Mouse (Mus musculus) adrenal gland, postnatal 14 days (tissue): ENCODE measurements around the gene Olfr282. TPM values are rescaled to one million over a fixed set of nuclear protein-coding genes. Genes with fewer than 3 reads are reported as not detected.
"Not testable (repeated sequence)": the region's sequence is repeated elsewhere in the genome, so short reads cannot be mapped to it uniquely, and the experiment has no call there.

Experiments
- DNase-seq: peaks from one replicate; pipeline ENCODE4 v3.0.0; 2021; ENCODE audit warnings: mixed read lengths
- long read RNA-seq, 2 experiments: library from polyadenylated mRNA; stranded (forward); transcript quantifications; one replicate each; pipeline ENCODE4 v2.0.0; 2021
- total RNA-seq: library from RNA; stranded (reverse); gene quantifications from 2 replicates; pipeline ENCODE4 v1.2.3, GENCODE M21; 2021

Gene Olfr282
- total RNA-seq: not detected in 2 replicates
- long read RNA-seq, experiment 1: 0 reads
- long read RNA-seq, experiment 2: 0 reads

DNA sequence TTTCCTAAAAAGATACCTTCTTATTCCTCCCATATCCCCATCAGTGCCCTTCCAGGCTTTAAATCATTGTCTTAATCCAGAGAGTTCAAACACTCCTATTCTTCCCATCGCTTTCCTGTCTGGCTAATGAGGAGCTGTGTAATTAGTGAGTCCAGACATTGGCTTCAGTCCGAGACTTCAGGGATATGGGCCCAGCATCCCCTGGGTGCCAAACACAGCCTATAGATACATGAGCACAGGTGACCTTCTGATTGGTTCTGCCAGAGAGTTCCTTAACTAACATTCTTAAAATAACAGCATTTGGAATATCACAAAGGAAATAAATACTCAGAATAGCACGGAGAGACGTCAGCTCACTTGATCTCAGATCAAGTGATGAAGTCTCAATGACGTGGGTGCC is at the start of gene Olfr282:
TSS of gene Olfr282 (plus strand) at position 301 of the 400 bp plus-strand sequence.
- DNase-seq: not testable (repeated sequence)

DNA sequence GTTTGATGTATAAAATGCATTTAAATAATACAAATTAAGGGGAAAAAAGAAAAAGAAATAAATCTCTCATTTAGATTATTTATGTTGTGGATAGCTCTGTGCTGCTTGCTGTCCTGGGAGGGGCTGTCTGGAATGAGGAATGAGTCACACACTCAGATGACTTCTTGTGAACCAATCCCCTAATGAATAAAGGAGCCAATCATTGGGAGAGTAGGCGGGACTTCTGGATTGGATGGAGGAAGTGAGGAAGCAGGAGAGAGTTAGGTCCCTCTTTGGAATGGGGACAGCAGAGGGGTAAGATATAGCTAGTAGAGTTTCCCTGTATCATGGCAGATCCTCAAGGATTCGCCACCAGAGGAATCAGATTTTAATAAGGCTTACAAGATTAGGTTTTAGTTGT is 43.4 kb upstream of the Olfr282 start:
- no peak for DNase-seq

DNA sequence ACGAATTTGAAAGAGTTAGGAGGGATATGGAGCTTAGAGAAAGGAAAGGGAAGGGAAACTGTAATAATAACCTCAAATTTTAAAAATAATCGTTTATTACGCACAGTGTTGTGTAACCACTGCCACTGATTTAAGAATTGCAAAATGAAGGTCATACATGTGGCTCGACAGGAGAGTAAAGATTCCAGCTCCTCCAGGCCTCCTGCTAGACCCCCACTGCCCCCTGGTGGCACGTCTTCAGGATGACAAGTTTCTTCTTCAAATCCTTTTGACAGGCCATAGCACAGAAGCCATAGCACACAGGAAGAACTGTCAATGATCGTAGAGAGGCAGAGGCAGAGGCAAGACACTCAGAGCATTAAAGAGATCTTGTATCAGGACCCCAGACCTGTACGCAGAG is 41.2 kb upstream of the Olfr282 start:
- DNase-seq: peak; percentile 93

DNA sequence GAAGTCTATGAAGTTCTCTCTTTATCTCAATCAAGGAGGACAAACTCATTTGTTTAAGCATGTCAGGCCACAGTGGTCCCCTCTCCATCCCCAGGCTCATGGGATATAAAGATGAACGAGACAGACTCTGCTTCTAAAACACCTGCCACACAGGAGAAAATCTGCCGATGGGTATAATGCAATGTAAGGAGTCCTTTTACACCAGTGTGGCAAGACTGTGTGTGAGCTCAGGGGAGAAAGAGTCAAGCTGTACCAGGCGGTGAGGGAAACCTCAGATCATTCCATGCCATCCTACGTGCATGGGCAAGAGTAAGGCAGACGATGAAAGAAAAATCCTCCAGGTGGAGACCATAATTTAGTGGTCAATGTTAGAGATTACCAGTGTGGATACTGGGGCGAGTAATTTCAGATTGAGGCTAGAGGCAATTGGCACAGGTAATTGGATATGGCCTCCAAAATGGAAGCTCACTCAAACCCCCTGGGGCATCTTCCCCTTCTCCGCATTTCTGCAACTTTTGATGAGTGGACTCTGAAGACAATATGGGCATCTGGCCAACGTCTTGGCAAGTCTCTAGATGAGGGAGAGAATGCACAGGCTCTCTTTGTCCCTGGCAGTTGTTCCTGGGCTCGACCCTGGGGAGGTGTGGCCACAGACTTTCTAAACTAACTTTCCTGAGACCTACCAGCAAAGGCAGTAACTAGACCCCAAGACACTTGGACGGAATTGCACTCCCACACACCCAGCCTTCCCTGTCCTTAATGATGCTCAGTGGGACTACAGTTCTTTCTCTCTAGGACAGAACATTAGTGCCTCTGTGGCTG is 39.7 kb upstream of the Olfr282 start:
- peak; percentile 17 for DNase-seq

DNA sequence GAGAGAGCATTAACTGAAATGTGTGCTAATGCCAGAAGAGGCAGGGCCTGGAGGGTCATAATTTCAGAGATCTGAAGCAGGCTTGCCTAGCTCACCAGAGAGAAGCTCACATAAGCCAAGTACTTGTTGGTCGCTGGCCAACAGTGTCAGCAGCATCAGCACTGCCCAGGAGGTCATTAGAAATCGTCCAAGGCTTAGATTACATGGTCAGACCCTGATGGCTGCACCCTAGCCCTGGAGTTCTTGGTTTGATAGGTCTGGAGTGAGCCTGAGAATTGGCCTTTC is 39.2 kb upstream of the Olfr282 start:
- DNase-seq: peak; percentile 79

DNA sequence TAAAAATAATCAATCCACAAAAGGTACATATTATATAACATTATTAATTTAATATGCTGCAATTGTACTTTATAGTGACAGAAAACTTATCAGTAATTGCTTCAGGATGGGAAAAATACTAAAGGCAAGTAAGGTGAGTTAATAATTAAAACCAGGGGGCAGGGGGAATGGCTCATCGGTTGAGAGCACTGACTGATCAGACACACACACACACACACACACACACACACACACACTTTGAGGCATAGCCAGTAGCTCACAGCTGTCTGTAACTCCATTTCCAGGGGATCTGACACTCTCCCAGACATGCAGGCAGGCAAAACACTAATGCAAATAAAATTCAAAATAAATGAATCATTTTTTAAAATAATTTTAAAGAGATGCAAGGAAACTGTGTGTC is 33.9 kb upstream of the Olfr282 start:
- DNase-seq: no peak

DNA sequence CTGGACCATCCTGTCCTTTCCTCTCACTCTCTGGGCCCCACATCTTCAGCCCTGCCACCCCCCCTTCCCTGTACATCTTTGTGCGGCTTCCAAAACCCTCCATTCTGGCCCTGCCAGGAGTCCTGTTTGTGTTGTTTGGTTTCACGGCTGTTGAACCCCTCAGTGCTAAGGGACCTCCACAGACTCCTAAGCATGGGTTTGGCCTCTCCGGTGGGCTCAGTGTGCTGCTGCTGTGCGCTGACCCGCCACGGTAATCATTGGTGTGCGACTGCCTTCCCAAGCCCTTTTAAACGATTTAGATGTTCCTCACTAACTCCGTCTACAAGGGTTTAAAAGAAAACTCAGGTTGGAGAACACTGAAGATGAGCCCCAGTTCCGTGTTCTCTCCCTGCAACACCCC is 28.7 kb upstream of the Olfr282 start:
- DNase-seq: no peak

DNA sequence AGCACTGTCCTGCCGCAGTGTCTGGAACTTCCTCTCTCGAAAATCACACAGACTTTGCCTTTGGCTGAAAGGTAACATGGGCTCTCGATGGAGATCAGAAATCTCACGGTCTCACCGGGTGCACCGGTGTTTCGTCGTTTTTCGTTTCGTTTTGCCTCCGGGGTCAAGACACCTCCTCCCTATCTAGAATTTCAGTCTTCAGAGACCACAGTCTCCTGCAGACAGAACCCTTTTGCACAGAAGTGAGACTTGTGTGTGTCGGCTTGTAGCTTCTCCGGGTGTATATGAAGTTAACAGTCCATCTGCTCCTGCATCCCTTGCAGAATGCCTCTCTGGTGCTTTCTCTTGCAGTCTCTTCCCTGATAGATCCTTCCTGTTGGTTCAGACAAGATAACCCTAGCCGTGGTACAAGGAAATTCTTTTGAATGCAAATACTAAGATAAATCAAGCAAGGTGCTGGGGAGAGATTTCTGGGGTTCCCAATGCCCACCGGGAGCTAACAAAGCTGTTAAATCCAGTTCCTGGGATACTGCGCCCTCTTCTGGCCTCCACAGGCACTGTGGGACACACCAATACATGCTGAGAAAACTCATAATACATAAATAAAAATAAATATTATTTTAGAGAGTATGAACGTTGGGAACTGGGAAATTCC is 22.5 kb upstream of the Olfr282 start:
- peak; percentile 76 for DNase-seq

DNA sequence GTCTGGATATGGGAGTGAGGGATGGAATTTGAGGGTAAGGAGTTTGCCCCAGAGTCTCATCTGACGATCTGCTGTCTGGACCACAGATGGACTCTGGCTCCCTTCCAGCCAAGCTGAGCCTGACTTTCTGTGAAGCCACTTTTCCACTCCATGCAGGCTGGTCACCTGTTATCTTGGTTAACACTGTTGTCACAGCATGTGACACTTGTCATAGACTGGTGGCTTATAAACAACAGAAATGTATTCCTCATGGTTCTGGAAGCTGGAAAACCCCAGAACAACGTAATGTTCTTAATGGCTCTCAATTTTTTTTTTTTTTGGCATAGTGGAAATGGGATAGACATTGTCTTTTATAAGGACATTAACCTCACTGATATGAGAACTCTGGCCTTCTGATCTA is 21.4 kb upstream of the Olfr282 start:
- no peak for DNase-seq

DNA sequence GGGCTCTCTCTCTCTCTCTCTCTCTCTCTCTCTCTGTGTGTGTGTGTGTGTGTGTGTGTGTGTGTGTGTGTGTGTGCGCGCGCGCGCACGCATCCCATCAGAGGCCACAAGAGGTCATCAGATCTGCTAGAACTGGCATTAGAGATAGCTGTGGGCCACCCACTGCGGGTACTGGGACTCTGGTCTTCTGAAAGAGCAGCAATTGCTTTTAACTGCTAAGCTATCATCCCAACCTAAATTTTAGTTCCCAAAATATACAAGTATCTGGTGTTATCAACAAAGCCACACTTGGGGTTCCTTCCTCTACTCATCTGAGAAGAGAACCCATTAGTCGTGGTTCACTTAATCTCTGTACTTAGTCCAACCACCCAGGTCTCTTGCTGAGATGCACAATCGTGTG is 20.8 kb upstream of the Olfr282 start:
- DNase-seq: no peak

DNA sequence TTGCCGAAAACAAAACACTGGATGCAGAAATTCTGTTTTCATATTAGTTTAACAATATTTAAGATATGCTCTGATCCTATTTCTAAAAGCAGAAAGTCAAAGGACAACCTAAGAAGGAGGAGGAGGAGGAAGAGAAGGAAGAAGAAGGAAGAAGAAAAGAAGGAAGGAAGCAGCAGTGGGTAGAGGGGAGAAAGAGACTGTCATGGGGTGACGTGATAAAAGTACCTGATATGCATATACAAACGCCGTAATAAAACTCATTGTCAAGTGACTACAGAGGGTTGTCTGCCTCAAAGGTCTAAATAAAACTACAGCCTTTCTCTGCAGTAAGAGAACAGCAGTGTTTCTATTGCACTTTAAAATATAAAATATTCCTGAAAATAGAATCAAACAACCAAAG is 15.0 kb upstream of the Olfr282 start:
- DNase-seq: no peak

DNA sequence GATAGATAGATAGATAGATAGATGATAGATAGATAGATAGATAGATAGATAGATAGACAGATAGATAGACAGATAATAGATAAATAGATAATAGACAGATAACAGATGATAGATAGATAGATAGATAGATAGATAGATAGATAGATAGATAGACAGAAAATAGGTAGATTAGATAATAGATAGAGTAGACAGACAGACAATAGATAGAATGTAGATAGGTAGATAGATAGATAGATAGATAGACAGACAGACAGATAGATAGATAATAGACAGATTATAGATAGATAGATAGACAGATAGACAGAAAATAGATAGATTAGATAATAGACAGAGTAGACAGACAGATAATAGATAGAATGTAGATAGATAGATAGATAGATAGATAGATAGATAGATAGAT is 14.2 kb upstream of the Olfr282 start:
- DNase-seq: not testable (repeated sequence)

DNA sequence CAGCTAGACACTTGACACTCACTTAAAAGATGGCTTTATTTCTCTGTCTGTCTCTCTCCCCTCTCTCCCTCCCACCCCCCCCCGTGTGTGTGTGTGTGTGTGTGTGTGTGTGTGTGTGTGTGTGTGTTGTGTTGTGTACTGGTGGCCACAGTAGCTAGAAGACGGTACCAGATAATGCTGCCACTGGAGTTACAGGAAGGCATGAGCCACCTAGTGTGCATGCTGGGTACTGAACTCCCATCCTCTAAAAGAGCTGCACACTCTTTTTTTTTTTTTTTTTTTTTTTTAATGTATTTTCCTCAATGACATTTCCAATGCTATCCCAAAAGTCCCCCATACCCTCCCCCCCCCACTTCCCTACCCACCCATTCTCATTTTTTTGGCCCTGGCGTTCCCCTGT is 13.7 kb upstream of the Olfr282 start:
- DNase-seq: peak; percentile 7

DNA sequence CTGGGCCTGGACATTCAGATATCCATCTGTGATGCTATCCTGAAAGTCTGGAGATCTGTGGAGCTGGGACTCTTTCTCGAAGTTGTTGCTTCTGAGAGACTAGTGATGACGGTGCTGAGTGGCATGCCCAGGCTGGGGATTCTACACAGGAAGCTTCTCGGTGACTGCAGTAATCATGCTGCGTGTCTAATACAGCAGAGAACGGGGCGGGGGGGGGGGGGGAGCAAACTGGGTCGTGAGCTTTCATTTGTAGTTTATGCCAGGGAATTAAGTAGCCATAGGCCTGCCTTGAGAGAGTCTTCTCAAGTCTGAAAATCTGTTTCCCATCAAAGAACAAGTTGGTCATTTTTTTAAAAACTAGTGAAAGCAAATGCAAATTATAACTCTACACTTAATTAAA is 12.9 kb upstream of the Olfr282 start:
- DNase-seq: no peak

DNA sequence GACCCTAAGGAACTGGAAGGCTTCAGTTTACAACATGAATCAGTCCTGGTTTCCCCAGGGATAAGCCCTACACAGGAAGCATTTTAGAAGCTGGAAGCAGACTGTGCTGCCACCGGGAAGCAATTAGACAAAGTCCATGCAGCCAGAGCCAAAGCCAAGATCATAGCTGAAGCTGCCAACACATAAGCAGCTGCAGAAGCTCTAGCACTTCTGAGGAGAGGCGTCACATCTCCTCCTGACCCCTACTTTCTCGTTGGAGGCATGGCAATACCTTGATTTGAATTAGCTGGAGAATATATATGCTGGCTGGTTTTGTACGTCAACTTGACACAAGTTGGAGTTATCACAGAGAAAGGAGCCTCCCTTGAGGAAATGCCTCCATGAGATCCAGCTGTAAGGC is 10.1 kb upstream of the Olfr282 start:
- DNase-seq: no peak

DNA sequence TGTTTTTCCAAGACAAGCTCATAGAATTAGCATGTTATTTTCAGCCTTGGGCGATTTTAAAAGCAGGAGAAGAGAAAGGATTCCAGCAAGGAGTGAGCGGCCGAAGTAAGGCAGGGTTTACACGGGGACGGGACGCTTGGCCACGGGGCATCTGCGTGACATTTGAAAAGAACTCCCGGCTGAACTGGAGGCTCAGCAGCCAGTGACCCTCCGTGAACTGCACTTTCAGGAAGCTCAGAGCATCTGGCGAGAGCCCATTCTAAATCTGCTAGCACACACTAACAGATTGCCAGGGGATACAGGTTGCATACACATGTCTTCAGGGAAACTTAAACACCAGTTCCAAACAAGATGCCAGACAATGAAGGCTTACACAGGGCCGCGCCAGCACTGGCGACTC is 6.7 kb upstream of the Olfr282 start:
- DNase-seq: no peak

DNA sequence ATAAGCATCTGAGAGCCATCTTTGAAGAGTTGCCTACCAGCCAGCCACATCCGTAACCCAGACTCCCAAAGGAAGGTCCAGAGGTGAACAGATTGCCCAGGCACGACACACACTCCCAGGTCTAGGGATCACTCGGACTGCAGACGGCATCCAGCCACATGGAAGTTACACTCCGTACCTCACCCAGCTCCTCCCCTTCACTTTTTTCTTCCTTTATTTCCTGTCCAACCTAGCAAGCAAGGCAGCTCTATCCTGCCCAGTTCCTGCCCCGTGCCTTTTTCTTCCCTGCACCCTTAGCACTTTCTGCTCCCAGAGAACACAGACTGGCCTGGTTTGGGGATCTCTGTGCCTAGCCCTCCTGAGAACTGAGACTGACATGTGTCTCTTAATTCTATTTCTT is 6.3 kb upstream of the Olfr282 start:
- DNase-seq: no peak

DNA sequence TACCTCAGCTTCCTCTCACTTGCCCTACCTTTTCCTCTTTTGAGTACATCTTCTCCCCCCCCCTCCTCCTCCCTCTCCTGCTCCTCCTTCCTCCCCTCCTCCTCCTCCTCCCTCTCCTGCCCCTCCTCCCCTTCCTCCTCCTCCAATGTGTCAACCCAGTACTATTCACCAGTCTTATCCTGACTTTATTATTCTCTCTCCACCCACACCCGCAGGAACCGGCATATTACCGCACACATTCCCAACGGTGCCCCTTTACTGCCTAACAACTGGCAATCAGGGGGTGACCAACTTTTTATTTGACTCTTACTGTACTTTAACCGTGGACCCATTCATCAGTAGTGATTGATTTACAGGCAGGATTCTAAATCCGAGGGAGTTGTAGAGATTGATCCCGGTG is 5.8 kb upstream of the Olfr282 start:
- no peak for DNase-seq

DNA sequence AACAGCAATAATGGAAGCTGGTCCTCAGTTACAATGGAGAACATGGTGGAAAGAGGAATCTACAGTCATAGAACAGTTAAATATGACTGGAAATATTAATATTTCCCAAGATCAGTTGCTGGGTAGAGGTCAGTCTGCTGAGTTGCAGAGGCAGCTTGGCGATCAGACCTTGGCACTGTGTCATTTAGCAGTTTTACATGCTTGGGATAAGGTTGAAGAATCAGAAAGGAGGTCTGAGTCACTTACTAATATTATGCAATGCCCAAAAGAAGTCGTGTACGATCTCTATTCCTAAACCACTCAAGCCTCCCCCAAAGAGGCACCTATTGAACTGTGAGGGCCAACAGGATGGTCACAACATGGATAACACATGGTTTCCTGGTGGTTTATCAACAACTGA is 13.5 kb downstream of the Olfr282 start:
- DNase-seq: peak; percentile 46

DNA sequence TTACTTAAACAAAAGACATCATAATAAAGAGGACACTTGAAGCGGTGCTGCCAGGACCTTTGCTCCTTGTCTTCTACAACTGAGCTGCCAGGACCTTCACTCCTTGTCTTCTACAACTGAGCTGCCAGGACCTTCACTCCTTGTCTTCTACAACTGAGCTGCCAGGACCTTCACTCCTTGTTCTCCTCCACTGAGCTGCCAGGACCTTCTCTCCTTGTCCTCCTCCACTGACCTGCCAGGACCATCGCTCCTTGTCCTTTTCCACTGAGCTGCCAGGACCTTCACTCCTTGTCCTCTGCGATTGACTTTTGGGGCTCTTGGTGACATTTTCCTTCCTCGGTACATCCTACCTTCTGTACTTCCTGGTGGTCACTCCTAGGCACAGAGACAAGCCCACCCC is 17.5 kb downstream of the Olfr282 start:
- DNase-seq: peak; percentile 5

DNA sequence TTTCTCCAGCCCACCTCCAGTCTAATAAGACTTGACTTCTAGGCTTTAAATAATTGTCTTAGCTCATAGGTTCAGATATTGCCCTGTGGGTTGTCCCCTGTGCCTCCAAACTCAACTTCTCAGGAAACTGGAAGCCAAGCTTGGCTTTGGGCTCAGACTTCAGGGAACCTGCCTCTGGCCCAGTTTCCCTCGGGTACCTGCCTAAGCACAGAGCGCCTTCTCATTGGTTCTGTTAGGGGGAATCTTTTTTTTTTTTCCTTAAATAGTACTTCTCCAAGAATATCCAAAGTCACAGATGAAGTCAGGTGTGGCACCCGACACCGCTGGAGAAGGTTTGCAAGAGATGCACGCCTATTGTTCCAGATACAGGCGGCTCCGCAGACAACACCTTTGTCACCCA is 21.3 kb downstream of the Olfr282 start, which contains the start of gene Olfr281:
TSS of gene Olfr281 (plus strand) at position 301 of the 400 bp plus-strand sequence.
- no peak for DNase-seq

DNA sequence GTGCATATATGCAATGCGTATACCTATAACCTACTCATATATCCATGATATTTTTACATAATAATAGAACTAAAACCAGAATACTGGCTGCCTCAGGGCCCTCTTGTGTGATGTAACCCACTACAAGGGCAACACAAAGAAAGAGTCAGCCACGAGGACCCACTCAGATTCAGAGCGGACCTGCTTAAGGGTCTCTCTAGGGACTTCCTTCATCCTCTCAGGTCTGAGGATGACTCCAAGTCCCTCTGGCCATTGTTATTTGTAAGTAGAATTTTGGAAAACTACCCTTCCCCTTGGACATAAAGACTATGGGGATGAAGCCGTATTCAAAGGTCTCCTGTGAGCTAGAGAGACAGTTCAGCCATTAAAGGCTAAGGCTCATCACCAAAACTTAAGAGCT is 38.6 kb downstream of the Olfr282 start, which contains the start of gene OR5BS1P:
TSS of gene OR5BS1P (plus strand) at position 301 of the 400 bp plus-strand sequence.
- DNase-seq: no peak

DNA sequence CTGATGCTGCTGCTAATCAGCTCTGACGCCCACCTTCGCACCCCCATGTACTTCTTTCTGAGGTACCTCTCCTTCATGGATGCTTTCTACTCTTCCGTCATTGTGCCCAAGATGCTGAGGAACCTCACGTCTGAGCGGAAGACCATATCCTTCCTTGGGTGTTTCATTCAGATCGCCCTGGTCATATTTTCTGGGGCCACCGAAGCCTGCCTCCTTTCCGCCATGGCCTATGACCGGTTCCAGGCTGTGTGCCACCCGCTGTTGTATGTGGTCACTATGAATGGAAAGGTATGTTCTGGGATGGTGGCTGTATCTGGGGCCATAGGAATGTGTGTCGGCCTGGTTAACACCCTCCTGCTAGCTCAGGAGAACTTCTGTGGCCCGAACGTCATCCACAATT is 40.5 kb downstream of the Olfr282 start:
- no peak for DNase-seq

DNA sequence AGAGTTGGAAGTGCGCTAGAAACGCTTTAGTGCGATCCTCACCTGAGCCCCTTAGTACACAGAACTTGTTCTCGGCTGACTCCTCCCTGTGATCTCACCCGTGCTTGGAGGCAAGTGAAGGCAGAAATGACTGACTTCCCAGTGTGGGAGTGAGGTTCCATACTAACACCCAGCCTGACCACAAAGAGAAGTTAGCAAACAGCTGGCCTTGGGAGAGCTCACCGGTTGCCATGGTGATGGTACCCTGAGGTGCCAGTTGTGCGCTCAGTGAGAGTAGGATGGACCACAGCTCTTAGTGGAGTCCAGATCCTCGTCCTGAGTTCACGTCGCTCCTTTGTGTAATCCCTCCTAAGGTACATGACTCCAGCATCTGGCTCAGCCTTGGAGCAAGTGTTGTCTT is 43.9 kb downstream of the Olfr282 start:
- DNase-seq: no peak
